Mouse (Mus musculus): ENCODE data around the gene Tuba1a. TPM values are rescaled to one million over a fixed set of nuclear protein-coding genes. Genes with fewer than 3 reads are reported as not detected.
"Not testable (repeated sequence)": the region's sequence is repeated elsewhere in the genome, so short reads cannot be mapped to it uniquely, and the experiment has no call there.

Gene Tuba1a
- polyA plus RNA-seq, 1 experiment from 2014 or later: 10,586 TPM

- 12% methylated on average over 8 of the region's 9 CpGs for WGBS
- ATAC-seq: 0 out of 2 replicates have a peak, but pooled peaks have one; percentile 5
- Histone ChIP-seq H3K4me2 (peak overlapping the region; percentile 89), H3K4me1 (peaks cover 35% of the 10 kb centered on the region), H3K27ac (peak overlapping the region; percentile 99), H3K9ac (peak overlapping the region; percentile 94), H3K4me3 (peak overlapping the region; percentile 73), H3K36me3 (ENCODE audit: poor library complexity, severe bottlenecking) (peaks cover 14% of the 10 kb centered on the region)
- not testable (repeated sequence) for H3K9me3 ChIP-seq (replicated peaks); H3K27me3 ChIP-seq
Measured at GRCm38 (mm10) chr15:98933004-98933671, 20.4 kb downstream of the Tuba1a start.

DNA sequence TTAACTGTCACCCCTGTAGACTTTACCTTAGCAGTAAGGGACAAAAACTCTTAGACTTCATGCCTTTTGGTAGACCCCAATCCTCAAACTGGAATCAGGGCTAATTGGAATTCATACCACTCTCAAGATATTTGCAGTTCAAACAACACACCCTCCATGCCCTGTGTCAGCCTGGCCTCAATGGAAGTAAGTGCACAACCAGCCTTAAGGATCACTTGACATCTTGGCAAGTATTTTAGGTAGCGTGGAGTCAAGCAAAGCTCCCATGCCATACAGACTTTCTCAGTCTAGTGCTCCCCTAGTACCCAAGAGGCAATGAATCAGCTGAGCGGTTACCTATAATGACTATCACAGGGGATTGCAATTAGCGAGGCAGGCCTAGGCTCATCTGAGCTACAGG, 22.5 kb downstream of the Tuba1a start:
- peak overlapping the region; percentile 21; the same call in 1 of the 2 replicates for H3K9ac ChIP-seq
- H3K36me3 ChIP-seq (ENCODE audit: poor library complexity, severe bottlenecking): peaks cover 14% of the 10 kb centered on the region
- no peaks in the 10 kb centered on the region for H3K9me3 ChIP-seq (replicated peaks)
- no peak for ATAC-seq
- peak overlapping the region; percentile 17; the same call in 1 of the 2 replicates for H3K4me2 ChIP-seq
- no peak overlapping the region for H3K4me3 ChIP-seq
- H3K27ac ChIP-seq: no peak overlapping the region
- 62% methylated on average over 3 of the region's 3 CpGs for WGBS
- no peaks in the 10 kb centered on the region for H3K27me3 ChIP-seq
- H3K4me1 ChIP-seq: peaks cover 35% of the 10 kb centered on the region

- WGBS: 50% methylated on average over 8 of the region's 8 CpGs
- peaks cover 14% of the 10 kb centered on the region for H3K36me3 ChIP-seq (ENCODE audit: poor library complexity, severe bottlenecking)
- H3K27ac ChIP-seq: peak overlapping the region; percentile 2; the same call in 1 of the 2 replicates
- H3K27me3 ChIP-seq: no peaks in the 10 kb centered on the region
- no peak overlapping the region for H3K9ac ChIP-seq
- H3K4me3 ChIP-seq: no peak overlapping the region
- H3K9me3 ChIP-seq (replicated peaks): no peaks in the 10 kb centered on the region
- no peak overlapping the region for H3K4me2 ChIP-seq
- ATAC-seq: no peak
- H3K4me1 ChIP-seq: peaks cover 27% of the 10 kb centered on the region
Measured at GRCm38 (mm10) chr15:98930017-98930734, 23.3 kb downstream of the Tuba1a start.

- Histone ChIP-seq H3K4me3 (no peak overlapping the region), H3K4me1 (peaks cover 22% of the 10 kb centered on the region), H3K9me3 (replicated peaks) (no peaks in the 10 kb centered on the region), H3K36me3 (ENCODE audit: poor library complexity, severe bottlenecking) (peaks cover 14% of the 10 kb centered on the region), H3K27me3 (no peaks in the 10 kb centered on the region), H3K4me2 (no peak overlapping the region), H3K9ac (0 out of 2 replicates have a peak overlapping the region, but pooled peaks have one; percentile 30), H3K27ac (peak overlapping the region; percentile 31; the same call in 1 of the 2 replicates)
- WGBS: 15% methylated on average over 13 of the region's 13 CpGs
- ATAC-seq: 0 out of 2 replicates have a peak, but pooled peaks have one; percentile 57
Measured at GRCm38 (mm10) chr15:98928598-98929240, 24.8 kb downstream of the Tuba1a start.

GRCm38 (mm10) chr15:98927566-98927965, 25.9 kb downstream of the Tuba1a start:
- Histone ChIP-seq H3K9ac (no peak overlapping the region; the same call in 1 of the 2 replicates), H3K4me1 (peaks cover 17% of the 10 kb centered on the region), H3K36me3 (ENCODE audit: poor library complexity, severe bottlenecking) (peaks cover 14% of the 10 kb centered on the region), H3K4me2 (no peak overlapping the region), H3K9me3 (replicated peaks) (no peaks in the 10 kb centered on the region), H3K27ac (no peak overlapping the region), H3K27me3 (no peaks in the 10 kb centered on the region), H3K4me3 (no peak overlapping the region)
- WGBS: 87% methylated on average over 5 of the region's 5 CpGs
- ATAC-seq: no peak

DNA sequence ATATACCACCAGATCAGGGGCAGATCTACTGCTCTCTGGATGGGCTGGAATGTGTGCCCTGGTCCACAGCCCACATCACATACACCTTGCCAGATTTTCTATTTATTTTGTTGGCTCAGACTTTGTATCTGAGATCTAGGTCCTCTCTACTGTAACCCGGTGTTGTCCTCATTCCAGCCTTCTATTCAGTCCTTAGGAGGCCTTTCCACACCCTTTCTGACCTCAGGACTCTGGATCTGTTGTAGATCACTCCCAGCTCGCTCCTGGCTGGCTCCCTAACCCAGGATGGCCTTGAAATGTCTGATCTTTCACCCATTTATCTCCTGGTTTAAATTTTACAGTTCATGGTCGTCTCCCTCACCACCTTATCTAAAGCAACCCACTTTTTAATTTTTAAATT, 28.8 kb downstream of the Tuba1a start:
- no peak for ATAC-seq
- Histone ChIP-seq H3K9me3 (replicated peaks) (no peaks in the 10 kb centered on the region), H3K4me1 (peaks cover 7% of the 10 kb centered on the region), H3K27me3 (no peaks in the 10 kb centered on the region), H3K36me3 (ENCODE audit: poor library complexity, severe bottlenecking) (no peaks in the 10 kb centered on the region), H3K27ac (no peak overlapping the region), H3K4me2 (no peak overlapping the region), H3K4me3 (no peak overlapping the region), H3K9ac (no peak overlapping the region)
- 73% methylated on average over 3 of the region's 3 CpGs for WGBS

DNA sequence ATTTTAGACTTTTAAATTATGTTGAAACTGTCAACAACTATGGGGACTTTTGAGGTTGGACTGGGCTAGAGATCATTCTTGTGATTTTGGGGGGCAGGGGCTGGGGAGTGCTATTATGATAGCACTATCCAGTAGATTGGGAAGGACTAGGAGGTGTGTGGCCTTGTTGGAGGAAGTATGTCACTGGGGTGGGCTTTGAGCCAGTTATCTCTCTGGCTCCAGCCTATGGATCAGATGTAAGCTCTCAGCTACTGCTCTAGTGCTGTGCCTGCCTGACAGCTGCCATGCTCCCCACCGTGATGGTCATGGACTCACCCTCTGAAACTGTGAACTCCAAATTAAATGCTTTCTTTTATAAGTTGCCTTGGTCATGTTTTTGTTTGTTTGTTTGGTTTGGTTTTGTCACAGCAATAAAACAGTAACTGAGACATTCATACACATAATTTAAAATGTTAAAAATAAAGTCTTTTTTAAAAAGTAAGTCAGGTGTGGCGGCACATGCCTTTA, 30.4 kb downstream of the Tuba1a start:
- ATAC-seq: no peak
- no peak overlapping the region for H3K4me2 ChIP-seq
- H3K27me3 ChIP-seq: no peaks in the 10 kb centered on the region
- H3K36me3 ChIP-seq (ENCODE audit: poor library complexity, severe bottlenecking): no peaks in the 10 kb centered on the region
- no peaks in the 10 kb centered on the region for H3K9me3 ChIP-seq (replicated peaks)
- H3K4me1 ChIP-seq: peaks cover 8% of the 10 kb centered on the region
- 86% methylated on average over 2 of the region's 2 CpGs for WGBS
- no peak overlapping the region for H3K4me3 ChIP-seq
- H3K9ac ChIP-seq: no peak overlapping the region
- H3K27ac ChIP-seq: no peak overlapping the region

DNA sequence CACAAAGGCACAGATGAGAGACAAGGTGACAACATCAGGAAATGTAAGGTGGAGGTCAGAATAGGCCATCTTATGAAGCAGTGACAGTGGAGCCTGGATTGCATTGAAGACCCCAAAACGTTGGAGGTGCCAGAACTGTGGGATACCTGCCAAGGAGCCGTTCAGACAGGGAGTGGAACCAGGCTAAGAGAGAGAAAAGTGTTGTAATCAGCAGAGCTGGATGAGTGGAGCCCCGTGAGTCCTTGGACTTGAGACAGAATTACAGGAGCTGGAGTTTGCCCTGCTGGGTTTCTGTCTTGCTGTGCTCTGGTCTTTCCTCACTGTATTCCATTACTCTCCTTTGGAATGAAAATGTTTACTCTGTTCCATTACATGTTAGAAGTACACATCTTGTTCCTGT, 30.9 kb downstream of the Tuba1a start:
- Histone ChIP-seq H3K36me3 (ENCODE audit: poor library complexity, severe bottlenecking) (no peaks in the 10 kb centered on the region), H3K9me3 (replicated peaks) (no peaks in the 10 kb centered on the region), H3K4me3 (no peak overlapping the region), H3K9ac (no peak overlapping the region), H3K27ac (no peak overlapping the region), H3K4me1 (peaks cover 8% of the 10 kb centered on the region), H3K27me3 (no peaks in the 10 kb centered on the region), H3K4me2 (no peak overlapping the region)
- 62% methylated on average over 3 of the region's 3 CpGs for WGBS
- no peak for ATAC-seq

DNA sequence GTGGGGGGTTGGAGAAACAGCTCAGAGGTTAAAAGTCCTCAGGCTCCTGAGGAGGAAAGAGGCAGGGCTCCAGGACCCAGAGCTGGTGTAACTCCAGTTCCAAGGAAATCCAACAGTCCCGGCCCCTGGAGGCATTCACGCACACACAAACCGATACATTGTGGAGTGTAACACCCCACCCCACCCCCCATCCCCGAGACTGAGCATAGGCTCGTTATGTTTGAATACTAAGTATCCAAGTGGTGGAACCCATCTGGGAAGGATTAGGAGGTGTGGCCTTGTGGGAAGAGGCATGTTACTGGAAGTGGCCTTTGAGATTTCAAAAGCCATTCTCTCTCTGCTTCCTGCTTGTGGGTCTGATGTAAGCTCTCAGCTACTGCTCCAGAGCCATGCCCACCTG, 32.0 kb downstream of the Tuba1a start:
- peaks cover 13% of the 10 kb centered on the region for H3K4me1 ChIP-seq
- no peak overlapping the region for H3K27ac ChIP-seq
- no peak overlapping the region for H3K9ac ChIP-seq
- no peaks in the 10 kb centered on the region for H3K27me3 ChIP-seq
- H3K4me2 ChIP-seq: no peak overlapping the region
- 71% methylated on average over 5 of the region's 5 CpGs for WGBS
- H3K9me3 ChIP-seq (replicated peaks): no peaks in the 10 kb centered on the region
- no peak for ATAC-seq
- H3K4me3 ChIP-seq: no peak overlapping the region
- no peaks in the 10 kb centered on the region for H3K36me3 ChIP-seq (ENCODE audit: poor library complexity, severe bottlenecking)

DNA sequence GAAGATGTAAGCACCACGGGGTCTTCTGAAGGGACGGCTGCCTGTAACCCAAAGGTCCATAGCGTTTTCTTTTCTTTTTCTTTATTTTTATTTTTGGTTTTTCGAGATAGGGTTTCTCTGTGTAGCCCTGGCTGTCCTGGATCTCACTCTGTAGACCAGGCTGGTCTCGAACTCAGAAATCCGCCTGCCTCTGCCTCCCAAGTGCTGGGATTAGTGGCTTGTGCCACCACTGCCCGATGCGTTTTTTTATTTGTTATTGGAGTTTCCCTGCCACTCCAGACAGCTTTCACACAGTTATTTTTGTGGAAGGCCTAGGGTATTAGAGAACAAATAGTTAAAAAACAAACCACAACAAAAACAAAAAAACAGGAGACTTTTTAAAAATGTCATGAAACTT, 35.0 kb downstream of the Tuba1a start:
- peak overlapping the region; percentile 66 for H3K4me2 ChIP-seq

DNA sequence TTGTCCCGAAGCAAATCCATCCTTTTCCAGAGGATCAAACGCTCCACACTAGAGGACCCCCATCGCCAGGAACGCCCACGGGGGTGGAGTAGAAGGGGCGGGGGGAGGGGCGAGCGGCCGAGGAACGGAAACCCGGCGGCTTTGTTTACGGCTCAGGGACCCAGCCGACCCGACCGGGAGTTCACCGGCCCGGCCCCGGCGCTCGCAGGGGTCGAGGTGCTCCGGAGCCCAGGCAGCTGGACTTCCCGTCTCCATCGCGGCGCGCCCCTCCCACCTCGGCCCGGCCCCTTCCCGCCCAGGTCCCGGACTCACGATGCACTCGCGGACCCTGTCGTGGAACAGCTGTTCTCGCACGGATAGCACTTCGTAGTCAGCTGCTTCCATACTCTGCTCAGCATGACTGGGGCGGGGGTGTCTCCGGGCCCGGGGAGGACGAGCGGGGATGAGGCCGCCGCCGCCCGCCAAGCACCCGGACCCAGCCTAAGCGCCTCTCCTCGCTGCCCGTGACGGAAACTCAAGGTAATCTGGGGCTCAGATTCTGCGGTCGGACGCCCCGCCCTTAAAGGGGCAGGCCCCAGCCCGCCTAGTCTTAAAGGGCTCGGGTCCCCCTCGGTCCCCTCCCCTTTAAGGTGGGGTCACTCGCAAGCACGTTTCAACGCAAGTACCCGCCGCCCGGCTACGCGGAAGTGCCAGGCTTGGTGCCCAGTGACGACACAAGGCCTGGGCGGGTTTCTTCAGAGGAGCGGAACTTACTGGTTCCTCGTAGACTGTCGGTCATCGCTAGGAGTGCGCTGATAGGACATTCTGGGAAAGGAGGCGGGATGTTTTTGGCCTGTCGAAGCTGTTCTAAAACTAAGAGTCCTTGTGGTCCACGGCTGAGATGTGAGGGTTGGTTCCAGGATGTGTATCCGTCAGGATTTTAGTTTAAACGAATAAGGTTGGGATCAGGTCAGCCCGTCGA, 35.7 kb downstream of the Tuba1a start, which contains the start of gene Lmbr1l:
Gene Lmbr1l, minus strand, starts transcription at position 694 of the 961 bp plus-strand sequence.
- Histone ChIP-seq H3K36me3 (ENCODE audit: poor library complexity, severe bottlenecking) (peaks cover 26% of the 10 kb centered on the region), H3K4me3 (peak within 1 kb of the TSS; percentile 89), H3K27ac (peak within 1 kb of the TSS; percentile 96), H3K27me3 (no peaks in the 10 kb centered on the region), H3K9ac (peak within 1 kb of the TSS; percentile 85), H3K4me1 (peaks cover 29% of the 10 kb centered on the region), H3K9me3 (replicated peaks) (no peaks in the 10 kb centered on the region), H3K4me2 (peak within 1 kb of the TSS; percentile 66)
- WGBS: under 1% methylated on average over 78 of the region's 82 CpGs
- ATAC-seq: peak; percentile 99

More for the DNA sequence above, 35.0 kb downstream of the Tuba1a start:
- Histone ChIP-seq H3K27ac (peak overlapping the region; percentile 57), H3K36me3 (ENCODE audit: poor library complexity, severe bottlenecking) (peaks cover 19% of the 10 kb centered on the region), H3K4me3 (peak overlapping the region; percentile 89), H3K4me1 (peaks cover 29% of the 10 kb centered on the region), H3K9ac (peak overlapping the region; percentile 85)
- not testable (repeated sequence) for H3K9me3 ChIP-seq (replicated peaks); H3K27me3 ChIP-seq; ATAC-seq
- 30% methylated on average over 8 of the region's 8 CpGs for WGBS

All from forebrain, embryonic 13.5 days (tissue).